Mouse (Mus musculus): Measurements from ENCODE around the gene Igf2. TPM values are rescaled to one million over a fixed set of nuclear protein-coding genes. Genes with fewer than 3 reads are reported as not detected.

Gene Igf2
- not detected for total RNA-seq (2023)

GRCm38 (mm10) chr7:142666659-142667058 is at the start of gene Igf2:
TSS of gene Igf2 (minus strand) at chr7:142666816.

GRCm38 (mm10) chr7:142669751-142670625 is 3.4 kb upstream of the Igf2 start, which contains the start of gene Gm49394:
TSS of gene Gm49394 (minus strand) at chr7:142669942.

Other genes with a start within 250 kb of the Igf2 start
- not detected for gene Syt8, start 232.0 kb downstream of the Igf2 start, total RNA-seq (2023)
- gene Tnni2, start 225.0 kb downstream of the Igf2 start, total RNA-seq (2023), result 1 to 10 TPM; 3.3 to 7.1 TPM
- 100 to 1,000 TPM; 852 to 856 TPM for gene Lsp1, start 206.0 kb downstream of the Igf2 start, total RNA-seq (2023)
- gene Tnnt3, start 168.0 kb downstream of the Igf2 start, total RNA-seq (2023), result 10 to 100 TPM; 35.7 to 36.8 TPM
- 10 to 100 TPM; 12.0 to 12.3 TPM for gene Mrpl23, start 134.1 kb downstream of the Igf2 start, total RNA-seq (2023)
- gene Gm49394, start 3.1 kb upstream of the Igf2 start, total RNA-seq (2023), result not detected
- gene Ins2, start 76.6 kb upstream of the Igf2 start, total RNA-seq (2023), result not detected

All from B cell, adult 67 days (primary cell).